Mouse (Mus musculus) neural tube, embryonic 11.5 days (tissue): ENCODE results near the gene 4931414P19Rik. TPM values are rescaled to one million over a fixed set of nuclear protein-coding genes. Genes with fewer than 3 reads are reported as not detected.

ENCODE experiments used
- ATAC-seq: fragments of 200-750 bp; cut with Nextera tagmentation; 2 replicates; pipeline ENCODE4 v1.8.0; 2017; ENCODE audit warnings: moderate number of reproducible peaks, mild to moderate bottlenecking, moderate TSS enrichment, moderate library complexity; ENCODE audit not compliant: insufficient read depth, low FRiP score, low TSS enrichment
- DNase-seq: peaks from one replicate; pipeline ENCODE4 v3.0.0-alpha.2; 2015; ENCODE audit warnings: low spot score
- H3K27ac ChIP-seq: fragments of 300-500 bp; sonication (generic); 2 replicates; pipeline ENCODE4 v1.5.1; 2014; ENCODE audit warnings: low read depth, mild to moderate bottlenecking, low read length
- H3K27me3 ChIP-seq: fragments of 300-500 bp; sonication (generic); 2 replicates; pipeline ENCODE4 v1.6.1; 2014; ENCODE audit warnings: mild to moderate bottlenecking, low read length, mixed read lengths; ENCODE audit not compliant: control insufficient read depth, insufficient read depth
- H3K36me3 ChIP-seq: fragments of 300-500 bp; sonication (generic); 2 replicates; pipeline ENCODE4 v1.6.1; 2014; ENCODE audit warnings: mild to moderate bottlenecking, low read length, moderate library complexity, mixed read lengths; ENCODE audit not compliant: control insufficient read depth, insufficient read depth
- H3K4me1 ChIP-seq: fragments of 300-500 bp; sonication (generic); 2 replicates; pipeline ENCODE4 v1.6.1; 2014; ENCODE audit warnings: low read length, mixed read lengths; ENCODE audit not compliant: control insufficient read depth, insufficient read depth
- H3K4me2 ChIP-seq: fragments of 300-500 bp; sonication (generic); 2 replicates; pipeline ENCODE4 v1.6.1; 2014; ENCODE audit warnings: low read depth, mild to moderate bottlenecking, moderate library complexity
- H3K4me3 ChIP-seq: fragments of 300-500 bp; sonication (generic); 2 replicates; pipeline ENCODE4 v1.5.1; 2014; ENCODE audit warnings: low read depth, low read length
- H3K9ac ChIP-seq: fragments of 300-500 bp; sonication (generic); 2 replicates; pipeline ENCODE4 v1.6.1; 2014; ENCODE audit warnings: mild to moderate bottlenecking, low read length
- H3K9me3 ChIP-seq: fragments of 300-500 bp; sonication (generic); 2 replicates; pipeline ENCODE4 v1.6.1; 2016; ENCODE audit warnings: low read length; ENCODE audit not compliant: control insufficient read depth
- WGBS: fragments of 180-500 bp; shearing (Covaris S2); extraction: QIAGEN DNeasy Blood & Tissue Kit; methylation state at CpG from one replicate; pipeline ENCODE4 v1.1.7; 2014; 5-methylcytosine and 5-hydroxymethylcytosine counted together
- microRNA counts: library from miRNA; unstranded; fragments of <30 nt; microRNA quantifications from one replicate; lab custom pipeline; 2015
- microRNA-seq: library from miRNA; unstranded; fragments of <30 nt; microRNA quantifications from one replicate; pipeline ENCODE4, GENCODE M21; 2016
- polyA plus RNA-seq: library from polyadenylated mRNA; unstranded; fragments of >200 nt; fragmentation: Nextera tagmentation; extraction: Ambion mirVana; gene quantifications from 2 replicates; pipeline ENCODE4 v1.2.1, GENCODE M21; 2014

4931414P19Rik gene
- polyA plus RNA-seq, 1 experiment from 2014 or later: 8.1 TPM

DNA sequence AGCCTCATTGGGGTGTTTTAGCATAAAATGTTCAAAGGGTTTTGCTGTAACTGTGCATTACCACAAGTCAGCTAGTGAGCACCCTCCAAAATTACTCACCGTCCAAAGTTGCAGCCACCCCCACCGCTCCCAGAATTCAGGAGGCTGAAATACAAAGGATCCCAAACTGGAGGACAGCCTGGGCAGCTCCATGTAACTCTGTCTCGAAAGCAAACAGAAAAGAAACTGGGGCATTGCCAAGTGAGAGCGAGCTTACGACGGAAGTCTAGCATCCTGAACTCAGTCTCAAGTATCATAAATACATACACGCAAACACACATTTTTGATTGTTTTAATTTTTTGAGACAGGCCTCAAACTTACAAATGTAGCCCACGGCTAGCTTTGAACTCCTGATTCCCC lies 48.5 kb downstream of the 4931414P19Rik start:
- Histone ChIP-seq H3K9ac (no peak overlapping the region), H3K27me3 (no peaks in the 10 kb centered on the region), H3K4me1 (no peaks in the 10 kb centered on the region), H3K9me3 (no peaks in the 10 kb centered on the region), H3K4me2 (no peak overlapping the region), H3K36me3 (no peaks in the 10 kb centered on the region), H3K27ac (no peak overlapping the region), H3K4me3 (no peak overlapping the region)
- ATAC-seq (no peak), DNase-seq (no peak)
- 87% methylated on average over 8 of the region's 8 CpGs for WGBS

DNA sequence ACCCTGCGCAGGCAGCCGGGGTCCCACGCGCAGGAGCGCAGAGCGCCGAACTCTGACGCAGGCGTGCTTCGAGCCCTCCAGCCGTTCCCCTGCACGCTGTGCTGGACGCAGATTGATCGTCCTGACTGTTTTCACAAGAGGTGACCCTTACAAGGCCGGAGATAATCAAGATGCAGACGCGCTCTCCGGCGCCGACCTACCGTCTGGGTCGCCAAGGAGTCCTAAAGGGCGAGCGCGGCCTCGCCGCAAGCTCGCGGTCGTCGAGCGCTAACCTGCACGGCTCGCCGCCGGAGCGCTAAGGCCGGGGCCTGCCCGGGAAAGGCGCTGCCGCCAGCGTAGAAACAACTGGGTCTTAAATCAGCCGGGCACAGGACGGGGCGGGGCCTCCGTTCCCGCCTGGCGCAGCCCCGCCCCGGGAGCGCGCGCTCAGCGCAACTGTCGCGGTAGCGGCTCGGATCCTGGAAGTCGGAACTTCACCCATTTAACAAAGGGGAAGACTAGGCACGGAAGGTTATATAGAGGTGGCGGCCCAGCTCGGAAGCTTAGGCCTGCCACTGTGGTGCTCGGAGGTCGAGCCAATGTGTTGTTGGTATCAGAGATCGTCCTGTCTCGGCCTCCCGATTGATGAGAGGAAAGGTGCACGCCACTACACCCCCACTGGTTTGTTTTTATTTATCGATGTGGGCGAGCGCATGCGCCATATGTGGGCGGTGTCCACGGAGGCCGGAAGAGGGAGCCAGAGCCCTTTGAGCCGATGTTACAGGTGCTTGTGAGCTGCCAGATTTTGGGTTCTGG lies 51.6 kb downstream of the 4931414P19Rik start, which contains the start of gene Haus4:
Gene Haus4 (minus strand): TSS at position 642 of the 795 bp plus-strand sequence.
- Histone ChIP-seq H3K4me1 (no peaks in the 10 kb centered on the region), H3K9ac (peak within 1 kb of the TSS; percentile 80), H3K27me3 (no peaks in the 10 kb centered on the region), H3K36me3 (no peaks in the 10 kb centered on the region), H3K27ac (peak within 1 kb of the TSS; percentile 79), H3K9me3 (no peaks in the 10 kb centered on the region), H3K4me3 (peak within 1 kb of the TSS; percentile 53), H3K4me2 (peak within 1 kb of the TSS; percentile 90)
- peak; percentile 95 for DNase-seq
- WGBS: under 1% methylated on average over 76 of the region's 76 CpGs
- ATAC-seq: peak; percentile 94

DNA sequence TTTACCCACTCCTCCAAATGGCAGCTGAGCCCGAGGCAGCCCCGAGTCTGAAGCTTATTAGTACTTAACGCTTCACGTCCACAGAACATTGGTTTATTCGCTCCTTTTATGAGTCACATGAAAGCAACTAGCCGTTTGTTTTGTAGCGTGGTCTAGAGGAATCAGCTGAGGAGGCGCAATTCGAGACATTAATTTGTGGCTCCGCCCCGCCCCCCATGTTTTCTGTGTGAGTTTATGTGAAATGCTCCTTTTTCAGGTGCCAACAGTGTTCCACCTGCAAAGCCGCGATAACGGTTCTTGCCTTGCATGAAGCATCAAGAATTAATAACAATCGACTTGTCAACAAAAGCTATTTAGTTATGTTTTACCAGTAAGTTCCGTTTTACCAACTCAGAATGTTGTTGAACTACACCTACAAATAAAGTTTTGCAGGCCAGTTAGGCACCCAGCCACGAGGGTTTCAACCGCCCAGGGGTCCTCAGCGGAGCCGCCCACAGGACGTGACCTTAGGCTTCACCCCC lies 52.3 kb downstream of the 4931414P19Rik start:
- Histone ChIP-seq H3K27ac (peak overlapping the region; percentile 79), H3K27me3 (no peaks in the 10 kb centered on the region), H3K4me1 (no peaks in the 10 kb centered on the region), H3K4me3 (peak overlapping the region; percentile 53), H3K9me3 (no peaks in the 10 kb centered on the region), H3K4me2 (peak overlapping the region; percentile 90), H3K36me3 (0 out of 2 replicates have a peak, but pooled peaks cover 2% of the 10 kb centered on the region), H3K9ac (peak overlapping the region; percentile 80)
- no peak for ATAC-seq
- DNase-seq: no peak
- WGBS: 3% methylated on average over 21 of the region's 21 CpGs

DNA sequence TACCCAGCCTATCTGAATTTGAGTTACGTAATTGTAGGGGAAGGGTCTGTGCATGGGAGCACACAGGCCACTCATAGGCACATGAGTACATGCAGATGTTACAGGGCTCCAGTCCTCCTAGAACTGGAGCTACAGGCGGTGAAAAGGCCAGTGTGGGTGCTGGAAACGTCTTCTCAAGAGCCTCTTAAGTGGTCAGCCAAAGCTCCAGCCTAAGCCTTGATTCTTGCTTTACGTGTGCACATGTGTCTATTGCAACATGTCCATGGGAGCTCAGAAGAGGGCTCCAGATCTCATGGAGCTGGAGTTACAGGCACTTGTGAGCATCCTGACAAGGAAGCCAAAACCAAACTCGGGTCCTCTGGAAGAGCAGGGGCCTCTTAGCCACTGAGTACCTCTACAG lies 61.1 kb downstream of the 4931414P19Rik start:
- Histone ChIP-seq H3K4me1 (no peaks in the 10 kb centered on the region), H3K36me3 (peaks cover 12% of the 10 kb centered on the region), H3K4me3 (no peak overlapping the region), H3K4me2 (no peak overlapping the region), H3K9ac (no peak overlapping the region), H3K9me3 (no peaks in the 10 kb centered on the region), H3K27me3 (no peaks in the 10 kb centered on the region), H3K27ac (no peak overlapping the region)
- ATAC-seq (no peak), DNase-seq (no peak)
- 83% methylated on average over 5 of the region's 5 CpGs for WGBS

DNA sequence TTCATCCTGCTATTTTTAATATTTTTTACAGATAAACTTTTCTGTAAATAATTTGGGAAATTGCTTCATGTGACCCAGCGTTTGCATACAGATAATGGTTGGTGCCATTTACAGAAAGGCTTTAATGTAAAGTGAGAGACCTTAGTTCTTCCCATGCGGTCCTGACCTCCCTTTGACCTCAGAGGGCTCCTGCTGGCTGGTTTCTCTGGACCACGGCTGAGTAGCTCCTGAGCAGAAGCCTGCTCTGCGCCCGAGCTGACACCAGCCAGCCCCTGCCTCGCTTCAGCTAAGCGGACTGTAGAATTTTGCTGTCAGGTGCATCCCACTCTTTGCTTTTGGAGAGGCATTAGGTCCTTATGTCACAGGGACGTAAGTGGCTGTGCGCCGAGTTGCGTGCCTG lies 65.0 kb downstream of the 4931414P19Rik start:
- Histone ChIP-seq H3K4me2 (no peak overlapping the region), H3K36me3 (peaks cover 4% of the 10 kb centered on the region; the same call in 1 of the 2 replicates), H3K27me3 (no peaks in the 10 kb centered on the region), H3K4me1 (no peaks in the 10 kb centered on the region), H3K9me3 (no peaks in the 10 kb centered on the region), H3K27ac (no peak overlapping the region), H3K4me3 (no peak overlapping the region), H3K9ac (no peak overlapping the region)
- WGBS: 55% methylated on average over 11 of the region's 11 CpGs
- DNase-seq (peak; percentile 42), ATAC-seq (no peak)

DNA sequence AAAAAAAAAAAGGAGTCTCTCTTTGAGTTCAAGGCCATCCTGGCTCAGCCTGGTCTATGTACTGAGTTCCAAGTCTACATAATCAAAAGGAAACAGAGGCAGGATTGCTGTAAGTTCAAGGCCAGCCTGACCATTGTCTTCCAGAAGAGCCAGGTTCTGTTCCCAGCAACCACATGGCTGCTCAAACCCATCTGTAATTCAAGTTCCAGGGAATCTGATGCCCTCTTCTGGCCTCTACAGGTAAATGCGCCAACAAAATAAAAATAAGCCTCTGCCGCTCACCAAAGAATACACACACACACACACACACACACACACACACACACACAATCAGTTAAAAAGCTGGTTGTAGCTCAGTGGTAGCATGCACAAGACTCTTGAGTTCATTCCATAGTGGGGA lies 67.2 kb downstream of the 4931414P19Rik start:
- no peak for DNase-seq
- H3K9ac ChIP-seq: no peak overlapping the region
- peaks cover 2% of the 10 kb centered on the region; the same call in 1 of the 2 replicates for H3K36me3 ChIP-seq
- H3K4me1 ChIP-seq: no peaks in the 10 kb centered on the region
- no peak overlapping the region for H3K4me3 ChIP-seq
- H3K27me3 ChIP-seq: no peaks in the 10 kb centered on the region
- H3K4me2 ChIP-seq: no peak overlapping the region
- ATAC-seq: no peak
- H3K9me3 ChIP-seq: no peaks in the 10 kb centered on the region
- no peak overlapping the region for H3K27ac ChIP-seq
- 92% methylated on average over 2 of the region's 2 CpGs for WGBS

MicroRNAs within 50 kb of the gene (microRNA counts, 519-probe panel; counts per million panel counts)
- microRNA mmu-miR-686 (lab: Ali Mortazavi, UCI): 171 counts per million, percentile 57 among the panel's probes with 10 or more counts

Small RNAs within 50 kb of the gene (microRNA-seq; reads per million reads assigned to microRNA genes)
- gene Mir686: not detected
- gene Mir6948: not detected

Other genes with a start within 250 kb of the 4931414P19Rik start
- 49.8 and 53.0 TPM in 2 replicates for gene Oxa1l, start 245.2 kb downstream of the 4931414P19Rik start, polyA plus RNA-seq
- gene Slc7a7, start 188.2 kb downstream of the 4931414P19Rik start, polyA plus RNA-seq: 4.5 and 4.8 TPM in 2 replicates
- 190 and 216 TPM in 2 replicates for gene Mrpl52, start 179.1 kb downstream of the 4931414P19Rik start, polyA plus RNA-seq
- 69.6 and 70.6 TPM in 2 replicates for gene Mmp14, start 174.4 kb downstream of the 4931414P19Rik start, polyA plus RNA-seq
- gene Lrp10, start 141.9 kb downstream of the 4931414P19Rik start, polyA plus RNA-seq: 24.5 and 26.6 TPM in 2 replicates
- 23.3 and 26.2 TPM in 2 replicates for gene Rem2, start 129.9 kb downstream of the 4931414P19Rik start, polyA plus RNA-seq
- gene Prmt5, start 88.5 kb downstream of the 4931414P19Rik start, polyA plus RNA-seq: 124 and 126 TPM in 2 replicates
- 36.7 and 41.4 TPM in 2 replicates for gene Haus4, start 51.4 kb downstream of the 4931414P19Rik start, polyA plus RNA-seq
- gene Ajuba, start 28.4 kb downstream of the 4931414P19Rik start, polyA plus RNA-seq: 27.9 TPM in 2 replicates
- 444 and 470 TPM in 2 replicates for gene Psmb5, start 12.0 kb upstream of the 4931414P19Rik start, polyA plus RNA-seq
- 0.08 TPM in 1 of 2 replicates, not detected in the other for gene Psmb11, start 15.4 kb upstream of the 4931414P19Rik start, polyA plus RNA-seq
- gene Gm17606, start 35.0 kb upstream of the 4931414P19Rik start, polyA plus RNA-seq: not detected in 2 replicates
- gene Cdh24, start 35.4 kb upstream of the 4931414P19Rik start, polyA plus RNA-seq: 6.8 and 9.7 TPM in 2 replicates
- gene 1700123O20Rik, start 80.2 kb upstream of the 4931414P19Rik start, polyA plus RNA-seq: 94.3 and 103 TPM in 2 replicates
- 118 and 122 TPM in 2 replicates for gene Acin1, start 80.9 kb upstream of the 4931414P19Rik start, polyA plus RNA-seq
- gene Gm29776, start 92.8 kb upstream of the 4931414P19Rik start, polyA plus RNA-seq: 0.16 and 0.30 TPM in 2 replicates
- gene Cebpe, start 106.2 kb upstream of the 4931414P19Rik start, polyA plus RNA-seq: 0.26 TPM in 1 of 2 replicates, not detected in the other
- 3.2 and 3.4 TPM in 2 replicates for gene Slc7a8, start 176.0 kb upstream of the 4931414P19Rik start, polyA plus RNA-seq
- not detected in 2 replicates for gene Rnf212b, start 208.1 kb upstream of the 4931414P19Rik start, polyA plus RNA-seq